Mouse (Mus musculus) G1E-ER4 (cell line): Measurements from ENCODE around the gene Usp39. TPM values are rescaled to one million over a fixed set of nuclear protein-coding genes. Genes with fewer than 3 reads are reported as not detected.

Source experiments
- GATA1 ChIP-seq: IDR thresholded peaks from one replicate; pipeline ENCODE4 v1.8.0; 2012; ENCODE audit warnings: low read length, inconsistent platforms
- polyA plus RNA-seq: library from polyadenylated mRNA; stranded (reverse); fragments of >175 nt; gene quantifications from 2 replicates; pipeline ENCODE4 v1.2.3, GENCODE M21; 2012

The Usp39 gene
- polyA plus RNA-seq, 1 experiment: 30.1 TPM

- TF ChIP-seq GATA1: no peak
Observed at GRCm38 (mm10) chr6:72347166-72347941, 2.4 kb upstream of the Usp39 start, which contains the start of gene 0610030E20Rik. Gene 0610030E20Rik (plus strand): TSS chr6:72347317.

- no peak for TF ChIP-seq GATA1
Observed at GRCm38 (mm10) chr6:72346261-72346660, 1.3 kb upstream of the Usp39 start.

- TF ChIP-seq GATA1: no peak
Observed at GRCm38 (mm10) chr6:72345633-72346032, 649 bp upstream of the Usp39 start.

GRCm38 (mm10) chr6:72344396-72345073, 449 bp downstream of the Usp39 start:
- no peak for TF ChIP-seq GATA1

- no peak for TF ChIP-seq GATA1
Observed at GRCm38 (mm10) chr6:72340481-72340880, 4.5 kb downstream of the Usp39 start.

- no peak for TF ChIP-seq GATA1
Observed at GRCm38 (mm10) chr6:72333111-72333510, 11.9 kb downstream of the Usp39 start.

- no peak for TF ChIP-seq GATA1
Observed at GRCm38 (mm10) chr6:72330133-72330532, 14.9 kb downstream of the Usp39 start.

- no peak for TF ChIP-seq GATA1
Observed at GRCm38 (mm10) chr6:72329019-72329418, 16.0 kb downstream of the Usp39 start.

- TF ChIP-seq GATA1: no peak
Observed at GRCm38 (mm10) chr6:72326274-72326673, 18.7 kb downstream of the Usp39 start.

GRCm38 (mm10) chr6:72323786-72324508, 21.0 kb downstream of the Usp39 start:
- TF ChIP-seq GATA1: no peak

- TF ChIP-seq GATA1: no peak
Observed at GRCm38 (mm10) chr6:72322936-72323335, 22.0 kb downstream of the Usp39 start.

- no peak for TF ChIP-seq GATA1
Observed at GRCm38 (mm10) chr6:72319019-72319418, 26.0 kb downstream of the Usp39 start.

- no peak for TF ChIP-seq GATA1
Observed at GRCm38 (mm10) chr6:72318440-72318839, 26.5 kb downstream of the Usp39 start.

GRCm38 (mm10) chr6:72316044-72316443, 28.9 kb downstream of the Usp39 start:
- no peak for TF ChIP-seq GATA1

- no peak for TF ChIP-seq GATA1
Observed at GRCm38 (mm10) chr6:72315384-72315783, 29.6 kb downstream of the Usp39 start.
